Mouse (Mus musculus) thymus, adult 18-20 months (tissue): ENCODE results near the gene 6330409D20Rik.
A peak's percentile ranks its signal among the peaks of the same experiment; 100 is the strongest.

Experiments
- DNase-seq, 2 experiments: peaks; one replicate each; pipeline ENCODE4 v3.0.0; 2022; ENCODE audit warnings: mixed read lengths in 2 of 2

The 6330409D20Rik gene

GRCm38 (mm10) chr2:32693823-32694411 is 46.9 kb downstream of the 6330409D20Rik start:
- DNase-seq, result peak; percentile 91 to 95

- DNase-seq, result no peak
Observed at GRCm38 (mm10) chr2:32693282-32693681, 47.5 kb downstream of the 6330409D20Rik start.

GRCm38 (mm10) chr2:32692496-32692895 is 48.3 kb downstream of the 6330409D20Rik start:
- DNase-seq, result no peak

GRCm38 (mm10) chr2:32691041-32691440 is 49.8 kb downstream of the 6330409D20Rik start:
- no peak for DNase-seq

GRCm38 (mm10) chr2:32689420-32689819 is 51.4 kb downstream of the 6330409D20Rik start:
- peak; percentile 72 for DNase-seq

- DNase-seq, result no peak
Observed at GRCm38 (mm10) chr2:32687562-32687961, 53.3 kb downstream of the 6330409D20Rik start.

- DNase-seq, result no peak
Observed at GRCm38 (mm10) chr2:32686640-32687039, 54.2 kb downstream of the 6330409D20Rik start.

- no peak for DNase-seq
Observed at GRCm38 (mm10) chr2:32685807-32686206, 55.0 kb downstream of the 6330409D20Rik start.

GRCm38 (mm10) chr2:32684681-32685428 is 56.0 kb downstream of the 6330409D20Rik start:
- DNase-seq, result no peak

GRCm38 (mm10) chr2:32683701-32684100 is 57.1 kb downstream of the 6330409D20Rik start:
- DNase-seq, result no peak

GRCm38 (mm10) chr2:32682721-32683417 is 57.9 kb downstream of the 6330409D20Rik start:
- DNase-seq, result no peak
